Mouse (Mus musculus) heart, embryonic 12.5 days (tissue): ENCODE data around the gene Apc2. TPM values are rescaled to one million over a fixed set of nuclear protein-coding genes. Genes with fewer than 3 reads are reported as not detected.
A peak's percentile ranks its signal among the peaks of the same experiment; 100 is the strongest.

ENCODE experiments used
- ATAC-seq: fragments of 200-750 bp; cut with Nextera tagmentation; 2 replicates; pipeline ENCODE4 v1.8.0; 2017; ENCODE audit warnings: moderate TSS enrichment, moderate library complexity; ENCODE audit not compliant: insufficient number of reproducible peaks, low FRiP score
- H3K27ac ChIP-seq: fragments of 300-500 bp; sonication (generic); 2 replicates; pipeline ENCODE4 v1.5.1; 2016; ENCODE audit warnings: mild to moderate bottlenecking, moderate library complexity; ENCODE audit not compliant: poor library complexity, severe bottlenecking
- H3K27me3 ChIP-seq: fragments of 300-500 bp; sonication (generic); replicated peaks from 2 replicates; pipeline ENCODE4 v1.6.1; 2016; ENCODE audit warnings: mild to moderate bottlenecking, moderate library complexity
- H3K36me3 ChIP-seq: fragments of 300-500 bp; sonication (generic); 2 replicates; pipeline ENCODE4 v1.6.1; 2016; ENCODE audit warnings: mild to moderate bottlenecking, moderate library complexity
- H3K4me1 ChIP-seq: fragments of 300-500 bp; sonication (generic); replicated peaks from 2 replicates; pipeline ENCODE4 v1.6.1; 2016; ENCODE audit warnings: mild to moderate bottlenecking
- H3K4me2 ChIP-seq: fragments of 300-500 bp; sonication (generic); 2 replicates; pipeline ENCODE4 v1.6.1; 2016; ENCODE audit warnings: mild to moderate bottlenecking, moderate library complexity
- H3K4me3 ChIP-seq: fragments of 300-500 bp; sonication (generic); 2 replicates; pipeline ENCODE4 v1.5.1; 2016; ENCODE audit warnings: mild to moderate bottlenecking
- H3K9ac ChIP-seq: fragments of 300-500 bp; sonication (generic); 2 replicates; pipeline ENCODE4 v1.6.1; 2016; ENCODE audit warnings: mild to moderate bottlenecking, moderate library complexity
- H3K9me3 ChIP-seq: fragments of 300-500 bp; sonication (generic); replicated peaks from 2 replicates; pipeline ENCODE4 v1.6.1; 2016; ENCODE audit warnings: mild to moderate bottlenecking, moderate library complexity
- WGBS: fragments of 180-500 bp; shearing (Covaris S2); methylation state at CpG from one replicate; pipeline ENCODE4 v1.1.7; 2016; 5-methylcytosine and 5-hydroxymethylcytosine counted together
- polyA plus RNA-seq: library from polyadenylated mRNA; unstranded; fragments of >200 nt; fragmentation: Nextera tagmentation; extraction: Ambion mirVana; gene quantifications from 2 replicates; pipeline ENCODE4 v1.2.1, GENCODE M21; 2016

The Apc2 gene
- polyA plus RNA-seq, 1 experiment from 2014 or later: 1.4 TPM

GRCm38 (mm10) chr10:80255881-80256535 is 39.8 kb upstream of the Apc2 start:
- no peak for ATAC-seq
- Histone ChIP-seq H3K27me3 (no peaks in the 10 kb centered on the region), H3K27ac (no peak overlapping the region), H3K4me3 (no peak overlapping the region), H3K4me1 (peaks cover 44% of the 10 kb centered on the region), H3K4me2 (no peak overlapping the region), H3K9me3 (no peaks in the 10 kb centered on the region), H3K36me3 (peaks cover 72% of the 10 kb centered on the region), H3K9ac (no peak overlapping the region)
- WGBS: 87% methylated on average over 5 of the region's 5 CpGs

GRCm38 (mm10) chr10:80257936-80258335 is 37.8 kb upstream of the Apc2 start:
- ATAC-seq: no peak
- H3K9ac ChIP-seq: no peak overlapping the region
- H3K4me2 ChIP-seq: no peak overlapping the region
- no peaks in the 10 kb centered on the region for H3K9me3 ChIP-seq
- H3K27me3 ChIP-seq: no peaks in the 10 kb centered on the region
- H3K4me3 ChIP-seq: no peak overlapping the region
- 79% methylated on average over 2 of the region's 2 CpGs for WGBS
- H3K36me3 ChIP-seq: peaks cover 62% of the 10 kb centered on the region
- H3K27ac ChIP-seq: no peak overlapping the region
- peaks cover 37% of the 10 kb centered on the region for H3K4me1 ChIP-seq

GRCm38 (mm10) chr10:80258752-80259462 is 36.9 kb upstream of the Apc2 start:
- Histone ChIP-seq H3K27ac (peak overlapping the region; percentile 4; the same call in 1 of the 2 replicates), H3K4me2 (peak overlapping the region; percentile 92), H3K4me1 (peaks cover 37% of the 10 kb centered on the region), H3K4me3 (no peak overlapping the region), H3K9me3 (no peaks in the 10 kb centered on the region), H3K36me3 (peaks cover 52% of the 10 kb centered on the region), H3K27me3 (no peaks in the 10 kb centered on the region), H3K9ac (peak overlapping the region; percentile 72; the same call in 1 of the 2 replicates)
- no peak for ATAC-seq
- 85% methylated on average over 14 of the region's 14 CpGs for WGBS

- H3K9ac ChIP-seq: peak overlapping the region; percentile 72
- H3K4me1 ChIP-seq: peaks cover 37% of the 10 kb centered on the region
- H3K4me2 ChIP-seq: peak overlapping the region; percentile 92
- peaks cover 47% of the 10 kb centered on the region for H3K36me3 ChIP-seq
- H3K27me3 ChIP-seq: no peaks in the 10 kb centered on the region
- H3K4me3 ChIP-seq: peak overlapping the region; percentile 53
- peak overlapping the region; percentile 95 for H3K27ac ChIP-seq
- H3K9me3 ChIP-seq: no peaks in the 10 kb centered on the region
- no peak for ATAC-seq
- 75% methylated on average over 6 of the region's 6 CpGs for WGBS
These were observed 36.3 kb upstream of the Apc2 start for GRCm38 (mm10) chr10:80259463-80259805.

- peak overlapping the region; percentile 92 for H3K4me2 ChIP-seq
- H3K4me1 ChIP-seq: peaks cover 37% of the 10 kb centered on the region
- WGBS: 4% methylated on average over 19 of the region's 19 CpGs
- ATAC-seq: no peak
- peaks cover 41% of the 10 kb centered on the region for H3K36me3 ChIP-seq
- H3K9me3 ChIP-seq: no peaks in the 10 kb centered on the region
- no peaks in the 10 kb centered on the region for H3K27me3 ChIP-seq
- peak overlapping the region; percentile 72 for H3K9ac ChIP-seq
- peak overlapping the region; percentile 95 for H3K27ac ChIP-seq
- peak overlapping the region; percentile 53 for H3K4me3 ChIP-seq
These were observed 35.7 kb upstream of the Apc2 start for GRCm38 (mm10) chr10:80259861-80260641.

- ATAC-seq: peak; percentile 88
- H3K4me3 ChIP-seq: peak within 1 kb of the TSS; percentile 53
- no peaks in the 10 kb centered on the region for H3K9me3 ChIP-seq
- peaks cover 37% of the 10 kb centered on the region for H3K4me1 ChIP-seq
- H3K4me2 ChIP-seq: peak within 1 kb of the TSS; percentile 92
- H3K27ac ChIP-seq: peak within 1 kb of the TSS; percentile 95
- H3K36me3 ChIP-seq: peaks cover 32% of the 10 kb centered on the region
- H3K9ac ChIP-seq: peak within 1 kb of the TSS; percentile 72
- no peaks in the 10 kb centered on the region for H3K27me3 ChIP-seq
- WGBS: under 1% methylated on average over 49 of the region's 49 CpGs
These were observed 34.9 kb upstream of the Apc2 start, which contains the start of the genes Gamt and Dazap1 for GRCm38 (mm10) chr10:80260642-80261584. TSS of gene Gamt (minus strand) at chr10:80261012. TSS of gene Dazap1 (plus strand) at chr10:80261486.

- no peaks in the 10 kb centered on the region for H3K27me3 ChIP-seq
- peak overlapping the region; percentile 42 for H3K9ac ChIP-seq
- peaks cover 39% of the 10 kb centered on the region for H3K4me1 ChIP-seq
- H3K9me3 ChIP-seq: no peaks in the 10 kb centered on the region
- peaks cover 25% of the 10 kb centered on the region for H3K36me3 ChIP-seq
- H3K4me2 ChIP-seq: peak overlapping the region; percentile 92
- WGBS: under 1% methylated on average over 14 of the region's 14 CpGs
- peak overlapping the region; percentile 95 for H3K27ac ChIP-seq
- ATAC-seq: peak; percentile 77
- peak overlapping the region; percentile 53 for H3K4me3 ChIP-seq
These were observed 34.2 kb upstream of the Apc2 start for GRCm38 (mm10) chr10:80261585-80261968.

- H3K4me1 ChIP-seq: peaks cover 45% of the 10 kb centered on the region
- no peaks in the 10 kb centered on the region for H3K9me3 ChIP-seq
- 0 out of 2 replicates have a peak overlapping the region, but pooled peaks have one; percentile 42 for H3K9ac ChIP-seq
- H3K36me3 ChIP-seq: peaks cover 23% of the 10 kb centered on the region
- peak overlapping the region; percentile 53 for H3K4me3 ChIP-seq
- no peaks in the 10 kb centered on the region for H3K27me3 ChIP-seq
- no peak for ATAC-seq
- 68% methylated on average over 12 of the region's 12 CpGs for WGBS
- peak overlapping the region; percentile 95 for H3K27ac ChIP-seq
- H3K4me2 ChIP-seq: peak overlapping the region; percentile 92
These were observed 33.6 kb upstream of the Apc2 start for GRCm38 (mm10) chr10:80262169-80262568.

GRCm38 (mm10) chr10:80262776-80263365 is 32.9 kb upstream of the Apc2 start:
- no peak overlapping the region for H3K4me2 ChIP-seq
- no peaks in the 10 kb centered on the region for H3K27me3 ChIP-seq
- WGBS: 90% methylated on average over 10 of the region's 10 CpGs
- H3K36me3 ChIP-seq: peaks cover 25% of the 10 kb centered on the region
- H3K4me3 ChIP-seq: no peak overlapping the region
- peaks cover 52% of the 10 kb centered on the region for H3K4me1 ChIP-seq
- H3K9me3 ChIP-seq: no peaks in the 10 kb centered on the region
- no peak overlapping the region for H3K9ac ChIP-seq
- ATAC-seq: no peak
- H3K27ac ChIP-seq: no peak overlapping the region
